Mouse (Mus musculus) left cerebral cortex, postnatal 4 days (tissue): ENCODE data around the gene Uhmk1. TPM values are rescaled to one million over a fixed set of nuclear protein-coding genes. Genes with fewer than 3 reads are reported as not detected.
"Not testable (repeated sequence)": the region's sequence is repeated elsewhere in the genome, so short reads cannot be mapped to it uniquely, and the experiment has no call there.

Source experiments
- DNase-seq: peaks from one replicate; pipeline ENCODE4 v3.0.0-alpha.2; 2022
- intact Hi-C: fragments of 180-260 bp; cut with DNase I; formaldehyde crosslinking; loops from one replicate; pipeline ENCODE4 v1.15.1; 2025
- total RNA-seq, 2 experiments: library from RNA; stranded (reverse); gene quantifications; 2 replicates each; pipeline ENCODE4 v1.2.3; 2021

Gene Uhmk1
- 10 to 100 TPM; 72.8 to 79.3 TPM for total RNA-seq

DNA sequence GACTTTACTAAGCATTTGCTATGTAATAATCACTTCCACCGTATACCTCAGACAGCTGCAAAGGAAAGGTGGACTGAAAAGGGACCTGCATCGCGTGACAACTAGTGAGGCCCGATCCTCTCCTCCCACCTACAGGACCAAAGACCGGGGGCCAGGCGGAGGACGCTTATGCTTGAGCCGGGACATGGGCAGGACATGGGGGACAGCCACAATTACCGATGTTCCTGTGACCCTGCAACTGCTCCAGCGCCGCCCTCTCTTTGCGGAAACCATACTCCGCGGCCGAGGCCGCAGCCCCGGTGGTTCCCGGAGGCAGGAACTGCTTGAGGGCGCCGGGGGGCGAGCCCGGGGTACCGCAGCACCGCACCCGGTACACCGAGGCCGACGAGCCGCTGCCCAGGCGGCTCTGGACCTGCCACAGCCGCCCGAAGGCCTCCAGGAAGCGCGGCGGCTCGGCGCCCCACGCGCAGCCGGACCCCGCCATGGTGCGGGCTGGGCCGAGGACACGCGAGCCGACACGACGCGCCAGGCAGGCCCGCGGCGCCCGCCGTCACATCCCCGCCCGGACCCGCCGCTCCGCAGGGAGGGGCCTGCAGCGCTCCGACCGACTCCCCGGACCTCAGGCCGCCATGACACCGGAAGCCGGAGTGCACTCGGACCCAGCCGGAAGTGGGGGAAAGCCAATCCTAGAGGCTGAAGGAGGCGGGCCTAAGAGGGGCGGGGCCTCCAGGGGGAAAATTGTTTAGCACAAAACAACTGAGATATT is at the start of gene Uhmk1:
Uhmk1 (minus strand) TSS at position 641 of the 766 bp plus-strand sequence.
- intact Hi-C loops, result no loop called here
- DNase-seq, result peak; percentile 91

DNA sequence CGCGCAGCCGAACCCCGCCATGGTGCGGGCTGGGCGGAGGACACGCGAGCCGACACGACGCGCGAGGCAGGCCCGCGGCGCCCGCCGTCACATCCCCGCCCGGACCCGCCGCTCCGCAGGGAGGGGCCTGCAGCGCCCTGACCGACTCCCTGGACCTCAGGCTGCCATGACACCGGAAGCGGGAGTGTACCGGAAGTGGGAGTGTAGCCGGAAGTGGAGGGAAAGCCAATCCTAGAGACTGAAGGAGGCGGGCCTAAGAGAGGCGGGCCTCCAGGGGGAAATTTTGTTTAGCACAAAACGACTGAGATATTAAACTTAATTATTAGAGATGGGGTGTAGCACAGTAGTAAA is 40.3 kb upstream of the Uhmk1 start:
- peak; percentile 83 for DNase-seq
- intact Hi-C loops, result no loop called here

DNA sequence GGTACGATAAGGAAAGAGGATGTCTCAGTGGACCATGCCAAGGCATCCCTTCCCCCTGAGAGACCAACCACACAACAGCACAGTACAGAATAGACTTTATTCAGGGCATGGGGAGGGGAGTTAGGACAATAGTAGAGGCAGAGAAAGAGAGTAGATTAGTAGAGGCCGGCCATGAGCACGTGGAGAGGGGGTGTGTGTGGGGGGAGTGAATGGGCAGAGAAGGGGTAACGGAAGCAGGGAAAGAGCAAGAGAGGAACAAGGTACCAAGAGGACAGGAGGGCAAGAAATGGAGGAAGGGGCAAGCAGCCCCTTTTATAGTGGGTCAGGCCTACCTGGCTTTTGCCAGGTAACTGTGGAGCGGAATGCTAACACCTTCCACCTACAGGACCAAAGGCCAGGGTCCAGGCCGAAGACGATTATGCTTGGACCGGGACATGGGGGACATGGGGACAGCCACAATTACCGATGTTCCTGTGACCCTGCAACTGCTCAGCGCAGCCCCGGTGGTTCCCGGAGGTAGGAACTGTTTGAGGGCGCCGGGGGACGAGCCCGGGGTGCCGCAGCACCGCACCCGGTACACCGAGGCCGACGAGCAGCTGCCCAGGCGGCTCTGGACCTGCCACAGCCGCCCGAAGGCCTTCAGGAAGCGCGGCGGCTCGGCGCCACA is 39.8 kb upstream of the Uhmk1 start:
- intact Hi-C loops, result no loop called here

DNA sequence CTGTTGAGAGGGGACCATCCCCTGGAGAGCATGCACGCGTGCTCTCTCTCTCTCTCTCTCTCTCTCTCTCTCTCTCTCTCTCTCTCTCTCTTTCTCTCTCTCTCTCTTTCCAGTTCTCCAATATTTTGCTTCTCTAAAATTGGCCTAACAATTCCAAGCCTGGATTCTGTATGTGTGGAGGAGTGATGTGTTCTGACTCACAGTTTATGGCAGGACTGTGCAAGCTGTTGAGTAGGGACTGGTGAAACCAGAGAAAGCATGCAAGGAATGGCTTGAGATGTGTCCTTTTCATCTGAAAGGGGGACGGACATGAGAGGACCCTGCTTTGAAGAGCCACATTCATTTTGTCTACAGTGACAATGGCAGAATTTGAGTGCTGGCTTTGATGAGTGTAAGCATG is 29.8 kb upstream of the Uhmk1 start:
- intact Hi-C loops, result no loop called here

More for the DNA sequence above, 39.8 kb upstream of the Uhmk1 start:
- no peak for DNase-seq

DNA sequence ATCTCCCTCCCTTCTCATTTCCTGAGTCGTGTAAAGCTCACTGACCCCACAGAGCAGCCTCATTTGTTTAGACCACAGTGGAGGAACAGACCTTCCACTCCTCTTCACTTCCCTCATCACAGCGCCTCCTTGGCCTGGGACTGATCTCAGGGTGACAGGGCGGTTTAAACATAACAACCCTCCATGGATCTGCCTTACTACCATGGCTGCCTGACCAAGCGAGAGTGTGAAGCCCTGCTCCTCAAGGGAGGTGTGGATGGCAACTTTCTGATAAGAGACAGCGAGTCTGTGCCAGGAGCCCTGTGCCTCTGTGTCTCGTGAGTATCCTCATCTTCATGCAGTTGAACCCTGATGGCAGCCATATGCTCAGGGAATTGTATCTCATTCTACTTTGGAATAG is 17.5 kb upstream of the Uhmk1 start, which contains the start of gene Sh2d1b2:
Sh2d1b2 (plus strand) TSS at position 62 of the 400 bp plus-strand sequence.
- DNase-seq, intact Hi-C loops: not testable (repeated sequence)

More for the DNA sequence above, 29.8 kb upstream of the Uhmk1 start:
- no peak for DNase-seq

DNA sequence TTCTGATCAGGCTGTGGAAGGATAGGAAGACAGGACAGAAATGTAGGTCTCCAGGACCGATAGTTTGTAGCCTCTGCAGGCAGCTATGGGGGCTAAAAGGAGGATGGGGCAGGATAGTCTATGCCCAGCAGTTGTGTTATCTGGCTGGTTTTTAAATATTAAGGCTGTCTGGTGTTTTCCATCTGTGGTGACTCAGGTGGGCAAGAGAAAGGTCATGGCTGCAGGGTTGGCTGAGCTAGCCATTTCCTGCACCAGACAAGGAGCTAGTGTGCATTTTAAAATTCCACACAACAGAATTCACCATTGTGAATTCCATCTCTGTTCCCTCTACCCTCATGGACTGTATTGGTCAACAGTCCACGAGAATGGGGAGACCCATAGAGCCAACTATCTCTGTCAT is 8.1 kb upstream of the Uhmk1 start:
- no peak for DNase-seq
- intact Hi-C loops, result no loop called here

DNA sequence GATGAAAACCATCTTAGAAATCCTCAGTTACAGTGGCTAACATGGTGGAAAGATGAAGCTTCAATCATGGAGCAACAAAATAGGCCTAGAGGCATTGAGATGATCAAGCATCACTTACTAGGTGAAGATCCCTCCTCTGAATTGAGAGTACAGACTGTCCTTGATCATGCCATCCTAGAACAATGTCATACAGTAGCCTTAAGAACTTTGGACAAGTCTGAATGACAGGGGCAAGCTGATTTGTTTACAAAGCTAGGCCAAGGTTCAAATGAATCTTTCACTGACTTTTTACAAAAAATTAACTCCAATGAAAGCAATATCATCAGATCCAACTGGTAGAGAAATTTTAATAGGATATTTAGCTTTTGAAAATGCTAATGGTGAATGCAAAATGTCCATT is 5.2 kb upstream of the Uhmk1 start:
- intact Hi-C loops, result no loop called here
- no peak for DNase-seq

DNA sequence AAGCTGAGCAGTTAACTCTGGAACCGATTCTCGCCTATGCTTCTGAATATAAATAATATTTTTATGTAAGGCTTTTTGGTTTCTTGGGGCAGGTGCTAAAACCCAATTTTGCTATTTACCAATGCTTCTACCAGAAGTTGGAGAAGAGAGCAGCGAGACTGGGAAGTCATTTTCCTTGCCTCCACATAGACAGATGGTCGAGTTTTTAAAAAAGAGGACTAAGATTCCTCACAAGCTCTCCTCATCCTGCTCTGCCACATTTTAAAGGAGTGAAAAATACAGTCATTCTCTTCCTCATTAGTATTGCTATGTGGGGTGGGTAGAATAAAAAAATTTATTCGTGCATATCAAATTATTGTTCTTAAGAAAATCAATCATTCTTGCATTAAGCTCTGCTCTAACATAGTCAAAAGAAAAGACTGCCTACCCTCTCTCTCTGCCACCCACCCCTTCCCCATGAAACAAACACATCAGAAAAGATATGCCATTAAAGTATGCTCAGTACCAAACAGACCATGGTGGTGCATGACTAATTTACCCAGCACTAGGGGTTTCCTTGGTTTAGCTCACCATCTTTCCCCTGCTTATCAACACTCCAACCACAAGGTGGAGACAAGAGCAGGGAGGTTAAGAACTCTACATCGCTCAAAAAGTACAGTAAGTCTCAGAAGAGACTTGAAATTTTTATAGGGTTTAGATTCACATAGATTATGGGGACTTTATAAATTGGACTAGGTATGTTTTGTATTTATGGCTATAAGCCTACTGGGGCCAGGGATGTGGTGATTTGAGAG is 3.1 kb upstream of the Uhmk1 start:
- no peak for DNase-seq
- intact Hi-C loops, result no loop called here

DNA sequence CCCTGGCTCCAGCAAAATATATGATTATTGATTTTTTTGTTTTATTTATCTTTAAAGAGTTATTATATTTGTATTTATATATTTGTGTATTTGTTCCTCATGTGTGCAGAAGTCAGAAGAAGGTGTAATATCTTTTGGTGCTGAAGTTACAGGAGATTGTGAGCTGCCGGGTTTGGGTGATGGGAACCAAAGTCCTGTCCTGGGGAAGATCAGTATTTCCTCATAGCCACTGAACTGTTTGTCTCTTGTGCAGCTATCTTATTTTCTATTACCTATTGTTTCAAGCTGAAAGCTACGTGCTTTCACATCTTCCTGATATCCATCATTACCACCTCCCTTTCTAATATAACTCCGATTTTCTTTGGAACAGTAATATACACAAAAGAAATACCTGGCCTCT is 393 bp upstream of the Uhmk1 start:
- intact Hi-C loops, result no loop called here
- DNase-seq, result no peak

DNA sequence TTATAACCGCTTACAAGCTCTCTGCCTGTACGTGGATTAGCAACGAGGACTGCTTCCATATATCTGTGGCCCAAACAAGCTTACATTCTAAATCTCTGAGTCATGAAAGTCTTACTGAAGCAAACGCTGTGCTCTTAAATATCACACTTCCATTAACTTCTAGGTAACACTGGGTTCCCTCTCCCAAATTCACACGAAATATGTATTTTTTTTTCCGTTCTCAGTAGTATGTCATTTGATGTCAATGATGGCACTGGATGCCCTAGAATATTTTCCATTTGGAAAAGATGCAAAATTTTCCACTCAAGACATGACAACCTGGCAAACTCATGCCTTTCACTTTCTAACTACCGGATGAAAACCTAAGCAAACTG is 827 bp downstream of the Uhmk1 start:
- DNase-seq, result no peak
- intact Hi-C loops, result no loop called here

DNA sequence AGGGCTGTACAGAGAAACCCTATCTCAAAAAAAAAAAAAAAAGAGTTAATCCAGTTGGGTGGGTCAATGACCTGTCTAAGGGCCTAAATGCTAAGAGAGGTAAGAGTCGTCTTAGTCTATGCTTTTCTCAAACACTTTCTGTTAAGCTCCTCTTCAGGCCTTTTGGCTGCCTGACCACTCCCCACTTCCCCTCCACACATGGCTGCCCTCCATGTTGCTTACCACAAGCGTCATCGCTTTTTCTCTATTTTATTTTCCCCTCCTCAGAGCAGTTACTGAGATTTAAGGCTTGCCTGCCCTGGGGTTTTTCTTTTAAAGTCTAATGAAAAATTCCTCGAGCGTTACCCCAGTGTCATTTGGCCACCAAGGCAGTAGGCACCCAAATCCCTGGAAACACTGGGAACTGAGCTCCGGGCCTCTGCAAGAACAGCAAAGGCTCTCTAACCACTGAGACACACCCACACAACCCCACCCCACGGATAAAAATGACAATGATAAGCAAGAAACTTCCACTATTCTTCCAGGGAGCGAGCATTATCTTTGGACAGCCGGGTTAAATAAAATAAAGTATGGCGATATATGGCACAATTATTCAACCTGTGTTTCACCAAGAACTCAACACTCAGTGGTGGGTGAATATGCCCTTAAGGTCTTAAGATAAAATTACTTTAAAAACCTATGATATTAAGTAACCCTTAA is 1.9 kb downstream of the Uhmk1 start:
- DNase-seq, result no peak
- intact Hi-C loops, result no loop called here

DNA sequence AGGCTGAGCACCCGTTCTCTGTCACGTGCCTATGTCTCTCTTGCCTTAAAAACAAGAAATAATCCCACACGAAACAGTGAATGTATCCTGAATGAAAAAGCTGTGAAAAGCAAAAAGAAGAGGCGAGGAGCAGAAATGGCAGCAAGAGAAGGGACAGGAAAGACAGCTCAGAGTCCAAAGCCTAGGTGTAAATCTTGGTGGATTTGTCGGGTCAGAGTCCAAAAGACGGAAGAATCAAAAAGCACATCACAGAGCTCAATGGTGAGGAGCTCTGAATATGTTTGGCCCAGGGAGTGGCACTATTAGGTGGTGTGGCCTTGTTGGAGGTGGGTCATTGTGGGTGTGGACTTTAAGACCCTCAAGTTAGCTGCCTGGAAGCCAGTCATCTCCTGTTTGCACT is 8.8 kb downstream of the Uhmk1 start:
- intact Hi-C loops, result loop anchor here (10.0 kb wide), 1 partner anchor 52 kb away; no protein-coding TSS in a partner anchor
- no peak for DNase-seq

DNA sequence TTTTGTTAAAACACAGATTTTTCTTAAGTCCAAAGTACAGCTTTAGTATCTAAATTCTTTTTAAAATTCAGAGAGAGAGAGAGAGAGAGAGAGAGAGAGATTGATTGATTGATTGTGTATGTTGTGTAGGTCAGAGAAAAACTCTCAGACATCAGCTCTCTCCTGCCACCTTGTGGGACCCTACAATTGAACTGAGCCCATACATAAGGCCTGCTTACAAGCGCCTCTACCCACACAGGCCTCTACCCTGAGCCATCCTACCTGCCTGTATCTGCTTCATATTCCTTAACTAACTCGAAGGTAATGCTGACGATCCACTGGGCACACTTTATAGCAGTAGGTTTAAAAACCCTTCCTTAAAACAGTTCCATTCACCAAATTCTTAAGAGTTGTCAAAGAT is 14.8 kb downstream of the Uhmk1 start:
- intact Hi-C loops, result loop anchor here (10.0 kb wide), 1 partner anchor 46 kb away; no protein-coding TSS in a partner anchor
- DNase-seq, result peak; percentile 18

DNA sequence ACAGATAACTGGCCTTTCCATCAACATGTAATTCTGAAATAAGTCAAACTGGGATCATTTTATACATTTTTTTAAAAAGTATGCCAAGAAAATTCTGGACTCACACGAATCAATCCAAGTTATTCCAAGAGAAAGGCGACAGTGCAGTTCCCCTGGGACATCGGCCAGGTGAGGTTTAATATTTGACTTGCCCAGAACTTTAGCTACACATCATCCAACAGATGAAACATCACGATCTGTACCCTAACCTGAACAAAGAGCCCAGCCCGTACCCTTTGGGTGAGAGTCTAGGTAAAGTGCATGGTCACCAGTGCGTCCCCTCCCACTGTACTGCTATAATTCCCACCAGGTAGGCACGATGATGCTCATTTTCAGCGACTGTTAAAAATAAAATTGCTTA is 19.0 kb downstream of the Uhmk1 start:
- no peak for DNase-seq
- intact Hi-C loops, result no loop called here

DNA sequence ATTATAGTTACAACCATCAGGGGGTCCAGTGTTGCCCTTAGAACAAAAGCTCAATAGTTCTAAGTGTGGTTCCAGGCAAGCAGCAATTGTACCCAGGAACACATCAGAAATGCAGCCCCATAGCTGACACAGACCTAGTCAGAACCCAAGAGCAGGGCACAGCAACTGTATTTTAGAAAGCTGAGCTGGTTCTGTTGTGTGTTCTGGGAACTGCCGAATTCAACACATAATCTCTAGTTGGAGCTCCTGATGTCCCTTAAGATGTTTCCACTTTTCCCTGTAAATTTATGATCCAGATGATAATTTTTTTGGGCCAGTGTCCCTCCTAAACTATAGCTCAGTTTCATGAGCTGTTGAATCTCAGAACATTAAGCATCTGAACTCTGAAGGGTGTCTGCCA is 23.3 kb downstream of the Uhmk1 start:
- intact Hi-C loops, result no loop called here
- DNase-seq, result no peak

DNA sequence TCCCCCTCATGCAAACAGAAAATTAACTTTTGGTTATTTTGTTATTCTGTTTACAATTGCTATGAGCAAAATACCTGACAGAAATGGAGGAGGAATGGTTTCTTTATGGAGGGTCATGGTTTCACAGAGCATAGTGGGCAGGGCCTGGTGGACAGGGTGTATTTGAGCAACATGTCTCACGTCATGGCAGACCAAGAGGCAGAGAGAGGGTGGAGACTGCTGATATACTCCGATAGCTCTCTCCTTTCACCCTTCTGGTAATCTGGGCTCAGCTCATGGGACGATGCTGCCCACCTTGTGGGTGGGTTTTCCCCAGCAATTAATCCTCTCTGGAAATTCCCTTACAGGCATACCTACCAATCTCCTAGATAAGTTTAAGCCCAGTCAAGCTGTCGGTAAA is 25.0 kb downstream of the Uhmk1 start:
- intact Hi-C loops, result no loop called here
- DNase-seq, result no peak

DNA sequence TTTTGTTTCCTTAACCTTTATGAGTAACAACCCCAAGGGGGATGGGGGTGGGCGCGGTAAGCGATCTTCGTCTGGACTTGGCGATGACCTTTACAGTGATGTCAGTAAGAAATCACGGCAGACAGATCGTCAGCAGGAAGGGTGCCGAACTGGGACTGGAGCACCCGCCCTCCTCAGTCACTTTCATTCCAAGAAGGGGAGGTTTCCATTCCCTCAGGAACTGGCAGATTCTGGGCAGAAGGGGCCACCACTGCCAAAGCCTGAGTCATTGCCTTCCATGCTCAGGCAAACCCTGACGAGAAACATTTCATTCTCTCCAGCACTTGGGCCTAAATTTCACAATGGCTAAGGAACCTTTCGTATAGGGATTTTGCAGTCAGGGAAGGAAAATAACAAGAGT is 26.6 kb downstream of the Uhmk1 start:
- DNase-seq, result no peak
- intact Hi-C loops, result no loop called here

DNA sequence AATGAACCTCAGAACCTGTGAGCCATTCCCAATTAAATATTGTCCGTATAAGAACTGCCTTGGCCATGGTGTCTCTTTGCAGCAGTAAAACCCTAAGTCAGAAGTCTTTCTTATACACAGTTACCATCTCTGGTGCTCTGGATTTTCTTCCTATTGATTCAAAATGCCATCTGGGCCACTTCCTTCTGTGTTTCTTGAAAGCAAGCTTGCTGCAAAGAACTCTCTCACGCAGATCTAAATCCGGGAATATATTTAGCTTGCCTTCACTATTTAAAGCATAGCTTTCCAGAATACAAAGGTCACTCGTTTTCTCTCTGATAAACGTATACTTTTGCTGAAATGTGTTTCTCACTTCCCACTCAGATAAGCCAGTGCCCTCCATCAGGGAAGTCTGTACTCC is 28.7 kb downstream of the Uhmk1 start:
- intact Hi-C loops, result no loop called here
- no peak for DNase-seq

DNA sequence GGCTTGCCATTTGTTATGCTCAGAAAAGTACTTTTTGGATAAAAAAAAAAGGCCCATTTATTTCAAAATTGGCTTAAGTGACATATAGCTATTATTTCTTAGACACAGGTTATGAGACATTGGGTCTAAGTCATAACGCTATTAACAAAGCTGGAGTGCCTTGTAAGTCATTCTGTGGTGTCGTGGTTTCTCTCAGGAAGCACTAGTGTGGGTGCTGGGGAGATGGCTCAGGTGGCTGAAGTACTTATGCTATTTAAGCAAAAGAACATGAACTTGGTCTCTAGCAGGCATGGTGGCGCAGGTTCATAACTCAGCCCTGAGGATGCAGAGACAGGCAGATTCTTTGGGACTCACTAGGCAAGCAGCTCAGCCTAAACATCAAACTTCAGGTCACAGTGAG is 30.1 kb downstream of the Uhmk1 start:
- intact Hi-C loops, result no loop called here
- no peak for DNase-seq

DNA sequence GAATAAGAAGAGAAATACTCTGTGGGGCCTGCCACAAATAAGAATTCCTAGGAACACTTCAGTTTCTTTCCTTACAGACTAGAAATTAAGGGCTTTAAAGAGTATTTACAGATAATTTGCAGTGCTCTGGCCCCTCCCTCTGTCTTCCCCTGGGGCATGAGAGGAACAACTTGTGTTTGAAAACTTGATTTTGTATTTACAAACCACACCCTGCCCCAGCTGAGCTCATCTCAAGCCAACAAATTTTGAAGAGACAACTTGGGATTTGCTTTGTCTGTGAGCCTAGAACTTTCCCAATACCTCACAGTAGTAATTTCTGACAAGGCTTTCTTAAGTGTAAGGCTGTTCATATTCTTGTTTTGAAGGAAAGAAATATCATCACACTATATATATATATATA is 32.5 kb downstream of the Uhmk1 start:
- intact Hi-C loops, result no loop called here
- no peak for DNase-seq

DNA sequence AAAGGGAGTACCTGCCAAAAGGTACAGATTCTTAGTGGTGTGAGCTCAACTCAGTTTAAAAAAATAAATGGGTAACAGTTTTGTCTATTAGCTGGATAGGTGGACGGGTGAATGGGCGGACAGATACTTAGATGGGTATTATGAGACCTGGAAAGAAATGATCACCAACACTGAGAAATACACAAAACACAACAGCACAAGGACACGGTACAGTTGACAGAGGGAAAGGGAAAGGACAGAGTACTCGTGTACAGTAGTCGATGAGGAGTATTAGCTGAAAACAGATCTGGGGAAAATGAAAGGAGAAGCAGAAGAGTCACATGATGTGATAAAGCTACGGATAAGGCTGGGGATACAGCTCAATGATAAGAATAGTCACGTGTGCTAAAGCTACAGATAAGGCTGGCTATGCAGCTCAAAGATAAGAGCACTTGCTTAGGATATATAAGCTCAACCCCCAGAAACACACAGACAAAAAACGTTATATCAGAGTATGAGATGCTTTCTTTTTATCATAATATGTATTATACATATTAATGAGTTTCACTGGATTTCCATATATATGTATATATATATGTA is 38.4 kb downstream of the Uhmk1 start:
- intact Hi-C loops, result no loop called here
- no peak for DNase-seq
